Mouse (Mus musculus): ENCODE data around the gene Fan1. TPM values are rescaled to one million over a fixed set of nuclear protein-coding genes. Genes with fewer than 3 reads are reported as not detected.

Fan1 gene
- polyA plus RNA-seq, 1 experiment from 2014 or later: 6.5 TPM

GRCm38 (mm10) chr7:64312811-64313210 is 61.1 kb downstream of the Fan1 start:
- no peak overlapping the region for H3K4me2 ChIP-seq (ENCODE audit: low read depth, low read length)
- H3K36me3 ChIP-seq (ENCODE audit: control insufficient read depth, insufficient read depth, low read length): peaks cover 16% of the 10 kb centered on the region
- no peaks in the 10 kb centered on the region for H3K27me3 ChIP-seq (ENCODE audit: control insufficient read depth, insufficient read depth, low read length)
- WGBS: 91% methylated on average over 7 of the region's 7 CpGs
- H3K27ac ChIP-seq (ENCODE audit: low read depth, low read length): no peak overlapping the region
- H3K9ac ChIP-seq (replicated peaks; ENCODE audit: low read depth, low read length): no peak overlapping the region
- no peak for ATAC-seq (ENCODE audit: low read depth)
- H3K4me1 ChIP-seq (ENCODE audit: control insufficient read depth, insufficient read depth, low read length): no peaks in the 10 kb centered on the region
- no peaks in the 10 kb centered on the region for H3K9me3 ChIP-seq (ENCODE audit: control insufficient read depth, low read length)
- no peak overlapping the region for H3K4me3 ChIP-seq (ENCODE audit: low read depth, low read length)

- Histone ChIP-seq H3K27me3 (ENCODE audit: control insufficient read depth, insufficient read depth, low read length) (no peaks in the 10 kb centered on the region), H3K36me3 (ENCODE audit: control insufficient read depth, insufficient read depth, low read length) (peaks cover 7% of the 10 kb centered on the region; the same call in 1 of the 2 replicates), H3K4me1 (ENCODE audit: control insufficient read depth, insufficient read depth, low read length) (no peaks in the 10 kb centered on the region), H3K27ac (ENCODE audit: low read depth, low read length) (0 out of 2 replicates have a peak overlapping the region, but pooled peaks have one; percentile 39), H3K4me2 (ENCODE audit: low read depth, low read length) (no peak overlapping the region), H3K4me3 (ENCODE audit: low read depth, low read length) (no peak overlapping the region), H3K9ac (replicated peaks; ENCODE audit: low read depth, low read length) (no peak overlapping the region), H3K9me3 (ENCODE audit: control insufficient read depth, low read length) (no peaks in the 10 kb centered on the region)
- peak; percentile 69; the same call in 1 of the 2 replicates for ATAC-seq (ENCODE audit: low read depth)
- WGBS: 15% methylated on average over 2 of the region's 2 CpGs
These were observed 63.1 kb downstream of the Fan1 start for GRCm38 (mm10) chr7:64310756-64311155.

- H3K9ac ChIP-seq (replicated peaks; ENCODE audit: low read depth, low read length): no peak overlapping the region
- no peak overlapping the region for H3K4me2 ChIP-seq (ENCODE audit: low read depth, low read length)
- peak overlapping the region; percentile 57; the same call in 1 of the 2 replicates for H3K27ac ChIP-seq (ENCODE audit: low read depth, low read length)
- no peaks in the 10 kb centered on the region for H3K27me3 ChIP-seq (ENCODE audit: control insufficient read depth, insufficient read depth, low read length)
- no peak overlapping the region for H3K4me3 ChIP-seq (ENCODE audit: low read depth, low read length)
- H3K36me3 ChIP-seq (ENCODE audit: control insufficient read depth, insufficient read depth, low read length): 0 out of 2 replicates have a peak, but pooled peaks cover 6% of the 10 kb centered on the region
- H3K9me3 ChIP-seq (ENCODE audit: control insufficient read depth, low read length): no peaks in the 10 kb centered on the region
- no peaks in the 10 kb centered on the region for H3K4me1 ChIP-seq (ENCODE audit: control insufficient read depth, insufficient read depth, low read length)
- WGBS: 33% methylated on average over 7 of the region's 7 CpGs
- ATAC-seq (ENCODE audit: low read depth): peak; percentile 24; the same call in 1 of the 2 replicates
These were observed 63.7 kb downstream of the Fan1 start for GRCm38 (mm10) chr7:64310241-64310640.

Other genes starting within 250 kb of the Fan1 start
- gene Trpm1, start 220.3 kb downstream of the Fan1 start, polyA plus RNA-seq (2014; fragmentation: Nextera tagmentation; extraction: Ambion mirVana): 0.11 and 0.59 TPM in 2 replicates
- gene Mtmr10, start 86.4 kb downstream of the Fan1 start, polyA plus RNA-seq (2014; fragmentation: Nextera tagmentation; extraction: Ambion mirVana): 17.7 and 20.7 TPM in 2 replicates
- 22.9 and 29.3 TPM in 2 replicates for gene Mphosph10, start 18.2 kb upstream of the Fan1 start, polyA plus RNA-seq (2014; fragmentation: Nextera tagmentation; extraction: Ambion mirVana)
- 40.8 and 44.8 TPM in 2 replicates for gene Mcee, start 18.5 kb upstream of the Fan1 start, polyA plus RNA-seq (2014; fragmentation: Nextera tagmentation; extraction: Ambion mirVana)
- 166 and 171 TPM in 2 replicates for gene Apba2, start 127.6 kb upstream of the Fan1 start, polyA plus RNA-seq (2014; fragmentation: Nextera tagmentation; extraction: Ambion mirVana)

Measured in neural tube, embryonic 14.5 days (tissue).